Mouse (Mus musculus) heart, adult 11 months (tissue): ENCODE data around the gene Cc2d2a.
A peak's percentile ranks its signal among the peaks of the same experiment; 100 is the strongest.

ENCODE experiments used
- DNase-seq: peaks from one replicate; pipeline ENCODE4 v3.0.0; 2022

Cc2d2a gene

GRCm38 (mm10) chr5:43661997-43662961 is at the start of gene Cc2d2a:
Cc2d2a (plus strand) TSS chr5:43662346.
- DNase-seq = peak; percentile 96

- DNase-seq = no peak
Observed at GRCm38 (mm10) chr5:43621575-43622299, 40.4 kb upstream of the Cc2d2a start.

GRCm38 (mm10) chr5:43625407-43625806 is 36.7 kb upstream of the Cc2d2a start:
- DNase-seq = no peak

- peak; percentile 82 for DNase-seq
Observed at GRCm38 (mm10) chr5:43634071-43634601, 28.0 kb upstream of the Cc2d2a start.

- peak; percentile 87 for DNase-seq
Observed at GRCm38 (mm10) chr5:43634602-43635081, 27.5 kb upstream of the Cc2d2a start.

- DNase-seq = no peak
Observed at GRCm38 (mm10) chr5:43645020-43645419, 17.1 kb upstream of the Cc2d2a start.

GRCm38 (mm10) chr5:43647098-43647774 is 14.9 kb upstream of the Cc2d2a start:
- DNase-seq = peak; percentile 87

GRCm38 (mm10) chr5:43661498-43661897 is 648 bp upstream of the Cc2d2a start:
- peak; percentile 89 for DNase-seq

GRCm38 (mm10) chr5:43663531-43663930 is 1.4 kb downstream of the Cc2d2a start:
- DNase-seq = peak; percentile 89

- peak; percentile 95 for DNase-seq
Observed at GRCm38 (mm10) chr5:43665144-43665543, 3.0 kb downstream of the Cc2d2a start.

GRCm38 (mm10) chr5:43669118-43669645 is 7.0 kb downstream of the Cc2d2a start:
- no peak for DNase-seq

GRCm38 (mm10) chr5:43672177-43672911 is 10.2 kb downstream of the Cc2d2a start:
- DNase-seq = peak; percentile 97

GRCm38 (mm10) chr5:43673083-43673482 is 10.9 kb downstream of the Cc2d2a start:
- no peak for DNase-seq

- DNase-seq = peak; percentile 80
Observed at GRCm38 (mm10) chr5:43685466-43685865, 23.3 kb downstream of the Cc2d2a start.

GRCm38 (mm10) chr5:43692489-43692888 is 30.3 kb downstream of the Cc2d2a start:
- DNase-seq = peak; percentile 78

- peak; percentile 31 for DNase-seq
Observed at GRCm38 (mm10) chr5:43697133-43697532, 35.0 kb downstream of the Cc2d2a start.

GRCm38 (mm10) chr5:43699240-43699639 is 37.1 kb downstream of the Cc2d2a start:
- DNase-seq = peak; percentile 11

GRCm38 (mm10) chr5:43721538-43722451 is 59.6 kb downstream of the Cc2d2a start:
- DNase-seq = no peak

GRCm38 (mm10) chr5:43722452-43722783 is 60.3 kb downstream of the Cc2d2a start:
- DNase-seq = no peak

- no peak for DNase-seq
Observed at GRCm38 (mm10) chr5:43723830-43724229, 61.7 kb downstream of the Cc2d2a start.
